Mouse (Mus musculus): ENCODE results near the gene Cd83.

DNA sequence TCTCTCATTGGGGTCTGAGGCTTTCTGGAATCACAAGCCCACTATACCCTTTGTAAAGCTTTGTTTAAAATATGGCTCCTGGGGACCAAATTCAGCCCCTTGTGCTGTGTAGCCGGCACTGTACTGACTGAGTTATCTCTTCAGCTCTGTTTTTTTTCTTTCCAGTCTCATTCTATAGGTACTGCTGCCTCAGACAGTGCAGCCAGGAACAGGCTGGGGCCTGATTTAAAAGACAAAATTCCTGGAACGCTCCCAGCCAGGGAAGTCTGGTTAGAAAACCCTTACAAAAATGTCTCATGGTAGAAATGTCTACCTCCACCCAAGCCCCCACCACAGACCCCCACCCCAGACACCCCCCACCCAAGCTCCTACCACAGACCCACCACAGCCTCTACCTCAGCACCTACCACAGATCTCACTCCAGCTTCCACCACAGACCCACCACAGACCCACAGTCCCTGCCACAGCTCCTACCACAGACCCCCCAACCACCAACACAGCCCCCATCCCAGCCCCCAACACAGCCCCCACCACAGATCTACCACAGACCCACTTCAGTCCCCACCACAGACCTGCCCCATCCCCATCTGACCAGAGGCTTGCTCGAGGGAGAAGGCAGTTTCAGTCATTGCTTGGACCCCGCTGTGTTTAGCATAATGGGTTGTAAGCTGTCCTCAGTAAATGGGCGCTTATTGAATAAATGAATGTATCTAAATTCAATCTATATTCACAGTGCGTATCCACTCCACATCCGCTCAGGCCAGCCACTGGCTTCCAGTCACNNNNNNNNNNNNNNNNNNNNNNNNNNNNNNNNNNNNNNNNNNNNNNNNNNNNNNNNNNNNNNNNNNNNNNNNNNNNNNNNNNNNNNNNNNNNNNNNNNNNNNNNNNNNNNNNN lies 17.5 kb upstream of the Cd83 start:
- TF ChIP-seq CTCF (IDR thresholded peaks at IDR 0.05) (no peak), POLR2A (IDR thresholded peaks at IDR 0.05; ENCODE audit: insufficient read depth, low read depth, low read length) (no peak), EP300 (IDR thresholded peaks at IDR 0.05; ENCODE audit: insufficient read depth, low read depth, low read length) (no peak)
